Mouse (Mus musculus) c-Kit-negative CD71-positive TER-119-positive erythroid progenitor cells, embryonic 14.5 days (primary cell): ENCODE measurements around the gene Bad.
"Not testable (repeated sequence)": the region's sequence is repeated elsewhere in the genome, so short reads cannot be mapped to it uniquely, and the experiment has no call there.

ENCODE experiments used
- DNase-seq: peaks from one replicate; pipeline ENCODE4 v3.0.0-alpha.2; 2013; ENCODE audit warnings: low read depth, low spot score

Gene Bad

DNA sequence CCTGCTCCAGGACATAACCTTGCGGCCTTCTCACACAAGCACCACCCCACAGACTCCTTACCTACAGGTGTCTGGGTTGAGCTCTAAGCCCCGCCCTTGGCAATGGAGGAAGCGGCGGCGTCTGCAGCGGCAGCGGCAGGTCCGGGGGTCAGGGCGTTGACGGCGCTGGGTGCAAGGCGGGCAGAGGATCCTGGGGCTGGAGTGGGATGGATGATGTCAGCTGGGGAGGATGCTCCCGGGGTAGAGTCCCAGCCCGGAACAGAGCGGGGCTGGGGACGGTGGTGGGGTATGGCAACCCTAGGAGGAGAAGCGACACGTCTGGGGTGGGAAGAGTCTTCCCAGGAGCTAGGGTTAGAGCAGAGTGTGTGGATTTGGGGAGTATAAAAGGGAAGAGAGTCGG, 43.6 kb downstream of the Bad start:
- no peak for DNase-seq

DNA sequence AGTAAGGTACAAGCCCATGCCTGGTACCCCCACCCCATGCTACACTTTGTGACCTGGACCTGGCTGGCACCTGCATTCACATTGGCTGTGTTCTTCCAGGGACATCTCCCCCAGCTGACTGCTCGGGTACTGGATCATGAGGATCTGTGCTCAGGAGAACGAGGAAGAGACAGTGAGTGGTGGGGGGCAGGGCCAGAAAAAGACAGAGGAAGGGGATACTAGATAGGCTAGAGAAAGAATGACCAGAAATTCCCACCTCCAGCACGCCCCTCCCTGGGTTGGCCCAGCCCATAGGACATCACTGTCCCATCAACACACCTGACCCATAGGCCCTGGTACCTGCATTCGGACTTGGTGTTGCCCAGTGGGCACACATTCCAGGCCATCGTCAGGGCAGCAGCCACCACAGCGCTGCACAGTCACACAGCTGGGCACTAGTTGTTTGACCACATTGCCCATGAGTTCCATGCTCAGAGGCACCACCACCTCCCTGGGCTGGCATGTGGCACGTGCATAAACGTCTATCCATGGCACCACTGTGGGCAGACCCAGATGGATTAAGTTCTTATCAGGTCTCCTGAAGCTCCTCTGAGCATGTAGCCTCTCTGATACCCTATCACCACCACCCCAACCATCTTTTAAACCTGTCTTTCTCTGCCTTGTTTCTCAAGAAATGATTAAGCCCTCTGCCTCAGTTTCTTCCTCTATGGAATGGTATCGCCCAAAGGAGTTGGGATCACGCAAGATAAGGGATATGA, 44.5 kb downstream of the Bad start:
- DNase-seq: no peak

DNA sequence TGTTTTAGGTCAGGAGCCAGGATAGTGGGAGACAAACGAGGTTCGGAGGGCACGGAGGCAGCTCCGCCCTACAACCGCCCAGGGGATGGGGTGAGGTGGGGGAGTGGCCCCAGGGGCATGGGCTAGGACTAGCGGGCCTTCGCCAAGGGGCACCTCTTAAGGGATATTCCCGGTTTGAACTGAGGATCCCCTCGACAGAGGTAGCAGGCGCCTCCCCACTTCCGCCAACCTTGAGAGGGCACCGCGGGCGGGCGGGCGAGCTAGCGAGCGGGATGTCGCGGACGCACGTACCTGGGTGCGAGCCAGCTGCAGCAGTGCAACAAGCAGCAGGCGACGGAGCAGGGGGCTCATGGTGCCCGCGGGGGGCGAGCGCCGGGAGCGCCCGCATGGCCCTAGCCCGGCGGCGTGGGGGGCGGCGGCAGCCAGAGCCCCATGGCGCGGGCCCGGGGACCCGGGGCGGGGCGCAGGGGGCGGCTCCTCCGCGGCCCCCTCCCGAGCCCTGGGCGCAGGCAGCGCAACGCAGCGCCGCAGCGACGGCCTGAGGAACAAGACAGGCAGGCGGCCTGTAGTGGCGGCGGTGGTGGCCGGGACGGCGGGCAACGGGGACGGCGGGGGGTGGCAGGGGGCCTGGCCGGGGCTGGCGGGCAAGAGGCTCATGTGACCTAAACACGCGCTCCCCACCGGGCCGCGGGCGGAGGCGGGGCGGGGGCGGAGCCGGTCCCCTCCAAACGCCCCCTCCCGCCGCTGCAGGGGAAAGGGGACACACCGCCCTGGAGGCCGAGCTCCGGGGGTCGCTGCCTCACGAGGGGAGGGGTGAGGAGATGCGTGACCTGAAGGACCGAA, 45.6 kb downstream of the Bad start, which contains the start of gene Vegfb:
Gene Vegfb (minus strand): TSS at position 591 of the 843 bp plus-strand sequence.
- DNase-seq: no peak

DNA sequence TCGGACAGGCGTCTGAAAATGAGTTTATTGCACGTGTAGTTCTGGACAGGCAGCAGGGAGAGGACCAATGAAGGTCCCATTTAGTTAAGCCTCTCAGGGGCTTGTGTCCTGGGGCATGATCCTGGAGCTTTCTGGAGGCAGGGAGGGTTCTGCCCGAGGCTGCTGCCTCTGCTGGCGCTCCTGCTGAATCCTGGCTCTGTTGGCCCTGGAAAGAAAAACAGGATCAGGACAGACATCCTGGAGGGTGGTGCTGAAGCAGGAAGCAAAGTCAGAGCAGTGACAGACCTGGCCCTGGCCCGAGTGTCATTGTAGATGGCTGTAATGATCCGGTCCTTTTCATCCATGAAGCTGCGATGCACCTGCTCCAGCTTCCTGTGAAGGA, 46.2 kb downstream of the Bad start:
- no peak for DNase-seq

DNA sequence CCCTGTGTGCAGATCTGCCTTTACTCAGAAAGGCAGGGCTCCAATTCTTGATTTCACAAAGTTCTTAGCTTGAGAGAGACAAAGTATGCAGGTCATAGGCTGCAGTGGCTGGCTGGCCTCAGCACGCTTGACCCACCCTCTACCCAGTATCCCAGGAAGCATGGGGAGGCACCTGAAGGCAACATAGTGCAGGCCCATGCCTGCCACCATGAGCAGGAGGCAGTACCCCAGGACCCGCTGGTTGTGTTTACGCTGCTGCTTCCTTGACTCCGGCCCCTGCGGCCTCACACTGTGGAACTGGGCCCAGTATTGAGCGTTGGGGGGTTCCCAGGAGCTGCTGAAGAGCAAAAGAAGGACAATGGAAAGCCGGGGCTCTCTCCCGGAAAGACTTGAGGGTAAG, 47.6 kb downstream of the Bad start:
- no peak for DNase-seq

DNA sequence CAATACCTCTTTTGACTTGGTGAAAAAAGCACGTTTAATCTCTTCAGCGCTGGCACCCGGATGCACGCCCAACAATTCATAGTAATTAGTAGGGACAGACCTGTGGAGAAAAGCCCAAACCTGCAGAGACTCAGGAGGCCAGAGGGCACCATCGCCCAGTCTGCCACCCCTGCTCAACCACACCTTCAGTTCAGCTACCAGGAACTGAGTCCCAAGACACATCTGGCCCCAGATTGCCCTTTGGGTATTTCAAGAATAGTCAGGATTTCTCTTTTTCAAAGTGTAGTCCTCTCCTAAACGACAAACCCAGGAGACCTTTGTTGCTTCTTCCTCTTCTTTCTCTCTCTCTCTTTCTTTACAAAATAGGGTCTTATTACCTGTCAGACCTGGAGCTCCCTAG, 49.1 kb downstream of the Bad start:
- no peak for DNase-seq

DNA sequence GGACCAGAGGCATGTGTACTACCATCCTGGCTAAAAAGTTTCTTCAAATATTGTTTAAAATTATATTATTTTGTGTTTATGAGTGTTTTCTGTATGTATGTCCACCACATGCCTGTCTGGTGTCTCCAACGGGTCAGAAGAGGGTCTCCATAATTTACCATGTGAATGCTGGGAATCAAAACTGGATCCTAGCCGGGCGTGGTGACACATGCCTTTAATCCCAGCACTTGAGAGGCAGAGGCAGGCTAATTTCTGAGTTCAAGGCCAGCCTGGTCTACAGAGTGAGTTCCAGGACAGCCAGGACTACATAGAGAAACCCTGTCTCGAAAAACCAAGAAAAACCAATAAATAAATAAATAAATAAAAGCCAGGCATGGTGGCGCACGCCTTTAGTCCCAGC, 49.5 kb downstream of the Bad start:
- not testable (repeated sequence) for DNase-seq

DNA sequence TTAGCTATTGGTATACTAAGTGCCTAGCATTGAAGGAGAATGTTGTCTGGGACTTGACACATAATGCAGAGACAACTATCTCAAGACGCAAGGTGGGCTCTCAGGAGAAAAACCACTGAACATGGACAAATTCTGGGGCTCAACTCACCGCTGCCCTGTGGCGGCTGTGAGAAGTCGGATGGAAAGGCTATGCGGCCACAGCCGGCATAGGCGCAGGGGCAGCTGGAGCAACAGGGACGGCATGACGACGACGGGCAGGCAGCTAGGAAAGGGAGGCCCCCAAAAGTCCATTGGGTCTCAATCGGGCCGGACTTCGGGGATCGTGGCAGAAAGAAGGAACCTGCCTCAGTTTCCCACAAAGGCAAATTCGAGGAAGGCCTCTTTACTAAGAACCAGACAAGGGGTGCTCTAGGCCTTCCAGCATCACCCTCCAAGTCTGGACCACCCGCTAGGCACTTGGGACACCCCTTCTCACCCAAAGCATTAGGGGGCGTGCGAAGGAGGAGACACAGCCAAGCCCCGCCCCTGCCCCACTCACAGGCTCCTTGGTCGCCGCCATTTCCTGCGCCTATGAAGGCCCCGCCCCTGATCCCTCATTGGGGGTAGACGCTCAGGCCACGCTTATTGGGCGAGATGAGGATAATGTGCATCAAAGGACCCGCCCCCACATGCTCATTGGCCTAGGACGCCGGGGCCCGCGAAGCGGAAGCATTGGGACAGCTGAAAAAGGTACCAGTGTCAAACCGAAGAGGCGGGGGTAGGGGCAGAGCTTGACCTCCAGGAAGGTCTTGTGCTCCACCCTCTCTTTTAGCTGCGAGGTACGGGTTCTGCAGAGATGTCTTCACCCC, 50.6 kb downstream of the Bad start, which contains the start of gene Dnajc4:
Gene Dnajc4 (minus strand): TSS at position 562 of the 848 bp plus-strand sequence.
- peak; percentile 96 for DNase-seq

DNA sequence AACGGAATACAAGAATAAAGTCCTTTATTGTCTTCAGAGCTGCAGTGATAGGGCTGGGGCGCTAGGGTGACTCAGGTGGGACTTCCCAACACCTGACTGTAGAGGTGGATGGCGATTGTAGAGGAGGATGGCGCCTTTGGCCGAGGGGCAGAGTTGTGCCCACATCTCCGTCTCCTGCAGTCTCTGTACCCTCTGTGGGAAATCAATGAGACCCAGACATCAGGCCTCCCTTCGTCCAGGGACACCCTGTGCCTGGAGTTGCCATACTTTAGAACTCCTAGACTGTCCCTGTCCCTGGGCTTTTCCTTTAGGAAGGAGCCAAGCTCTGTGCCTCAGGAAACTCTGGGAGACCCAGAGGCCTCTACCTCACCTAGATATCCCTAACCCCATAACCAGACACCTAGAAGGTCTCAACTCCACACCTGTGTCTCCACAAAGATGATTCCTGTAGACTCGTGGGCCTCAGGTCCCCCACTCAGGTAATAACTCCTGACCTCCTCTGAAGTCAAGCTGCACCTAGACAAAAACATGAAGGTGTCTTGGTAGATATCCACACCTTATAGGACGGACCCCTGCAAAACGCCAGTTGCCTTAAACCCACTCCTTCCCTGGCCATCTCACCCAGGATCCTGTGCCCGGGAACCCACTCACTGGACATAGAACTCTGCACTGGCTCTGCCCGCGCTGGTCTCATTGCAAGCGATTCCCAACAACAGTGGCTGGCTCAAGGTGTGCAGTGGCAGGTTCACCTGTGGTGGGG, 51.5 kb downstream of the Bad start:
- no peak for DNase-seq

DNA sequence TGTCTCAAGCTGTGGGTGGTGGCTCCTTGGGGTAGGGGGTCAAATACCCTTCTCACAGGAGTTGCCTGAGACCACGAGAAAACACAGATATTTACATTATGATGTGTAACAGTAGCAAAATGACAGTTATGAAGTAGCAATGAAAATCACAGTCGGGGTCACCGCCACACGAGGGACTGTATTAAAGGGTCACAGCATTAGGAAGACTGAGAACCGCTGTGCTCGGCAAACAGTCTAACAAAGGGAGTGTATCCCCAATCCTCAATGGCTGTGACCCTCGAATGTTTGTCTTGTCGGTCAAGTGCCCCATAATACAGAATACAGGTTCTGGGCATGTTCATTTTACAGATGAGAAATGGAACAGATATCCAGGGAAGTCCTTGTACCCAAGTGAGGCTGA, 52.3 kb downstream of the Bad start:
- DNase-seq: no peak

DNA sequence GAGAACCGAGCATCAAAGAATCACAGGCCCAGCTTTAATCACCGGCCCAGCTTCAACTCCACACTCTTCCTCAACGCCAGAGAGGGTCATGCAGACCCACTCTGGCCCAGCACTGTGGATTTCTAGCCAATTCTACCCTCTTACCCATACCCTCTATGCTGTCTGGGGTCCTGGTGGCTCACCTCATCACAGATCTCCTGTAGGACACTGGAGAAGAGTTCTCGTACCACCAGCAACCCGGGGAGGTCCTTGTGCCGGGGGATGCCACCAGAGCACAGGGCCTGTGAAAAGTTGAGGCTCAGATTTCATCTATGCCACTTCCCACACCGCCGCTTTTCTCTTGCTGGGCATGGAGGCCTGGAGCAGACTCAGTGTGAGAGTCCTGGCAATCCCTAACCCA, 52.8 kb downstream of the Bad start:
- DNase-seq: no peak

DNA sequence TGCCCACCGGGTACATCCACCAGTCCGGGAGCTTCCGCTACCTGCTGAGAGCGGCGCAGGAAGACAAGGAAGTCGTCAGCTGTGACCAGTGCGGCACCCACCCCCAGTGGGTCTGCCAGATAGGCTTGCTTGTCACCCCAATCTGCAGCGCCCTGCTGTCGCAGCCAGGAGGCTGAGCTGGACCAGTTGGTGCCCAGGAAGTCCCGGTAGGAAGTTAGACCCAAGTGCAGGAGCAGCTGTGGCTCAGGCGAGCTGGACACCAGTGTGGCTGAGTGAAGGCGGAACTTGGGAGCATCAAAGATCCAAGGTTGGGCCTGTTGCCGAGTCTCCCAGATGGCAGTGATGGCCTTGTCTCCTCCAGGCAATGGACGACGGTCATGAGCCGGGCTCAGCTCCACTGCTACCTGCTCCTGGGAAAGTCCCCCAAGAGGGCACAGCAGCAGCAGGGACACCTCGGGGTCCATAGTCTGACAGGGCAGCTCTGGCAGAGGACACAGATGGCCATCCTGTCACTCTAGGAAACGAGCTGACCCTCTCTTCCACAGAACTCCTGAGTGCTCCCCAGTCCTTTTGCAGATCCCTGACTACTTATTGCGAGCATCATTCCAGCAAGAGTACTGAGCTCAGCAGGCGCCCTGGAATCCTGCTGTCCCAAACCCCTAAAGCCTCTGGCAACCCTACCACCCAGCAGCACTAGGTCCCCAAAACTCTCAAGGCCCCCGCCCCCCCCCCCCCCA, 53.8 kb downstream of the Bad start:
- DNase-seq: no peak

DNA sequence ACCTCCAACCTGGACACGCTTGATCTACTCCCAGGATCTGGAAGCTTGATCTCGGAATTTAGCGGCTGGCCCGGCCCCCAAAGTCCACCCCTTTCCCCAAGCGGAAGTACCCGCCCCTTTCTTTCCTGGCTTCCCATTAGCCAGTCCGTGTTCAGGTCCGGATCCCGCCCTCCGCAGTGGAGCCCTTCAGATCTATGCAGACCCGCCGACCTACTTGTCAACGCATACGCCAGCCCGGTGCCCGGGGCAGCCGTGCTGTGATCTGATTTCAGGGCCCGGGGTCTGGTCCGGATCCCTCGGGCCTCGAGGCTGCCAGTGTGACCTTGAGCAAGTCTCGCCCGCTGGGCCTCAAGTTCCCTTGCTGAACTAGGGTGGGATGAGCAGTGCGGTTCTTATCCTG, 54.3 kb downstream of the Bad start, which contains the start of the genes Nudt22 and Trpt1:
Gene Nudt22 (minus strand): TSS at position 112 of the 400 bp plus-strand sequence.
Gene Trpt1 (plus strand): TSS at position 126 of the 400 bp plus-strand sequence.
- DNase-seq: peak; percentile 68

DNA sequence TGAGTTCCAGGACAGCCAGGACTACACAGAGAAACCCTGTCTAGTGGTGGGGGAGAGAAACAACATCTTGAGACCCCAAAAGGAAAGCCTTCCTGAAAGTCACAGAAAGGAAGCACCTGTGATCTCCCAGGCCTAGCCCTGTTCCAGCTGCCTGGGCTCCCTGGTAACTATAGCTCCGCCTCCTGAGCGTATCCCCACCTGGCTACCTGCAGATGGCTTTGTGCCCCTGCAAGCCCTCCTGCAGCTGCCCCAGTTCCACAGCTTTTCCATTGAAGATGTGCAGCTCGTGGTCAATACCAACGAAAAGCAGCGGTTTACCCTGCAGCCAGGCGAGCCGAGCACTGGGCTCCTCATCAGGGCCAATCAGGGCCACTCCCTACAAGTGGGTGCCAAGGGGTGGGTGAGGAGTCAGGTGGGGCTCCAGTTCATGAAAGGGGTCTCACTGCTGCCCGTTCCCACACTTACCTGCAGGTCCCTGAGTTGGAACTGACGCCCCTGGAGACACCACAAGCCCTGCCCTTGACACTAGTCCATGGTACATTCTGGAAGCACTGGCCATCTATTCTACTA, 56.1 kb downstream of the Bad start:
- no peak for DNase-seq

DNA sequence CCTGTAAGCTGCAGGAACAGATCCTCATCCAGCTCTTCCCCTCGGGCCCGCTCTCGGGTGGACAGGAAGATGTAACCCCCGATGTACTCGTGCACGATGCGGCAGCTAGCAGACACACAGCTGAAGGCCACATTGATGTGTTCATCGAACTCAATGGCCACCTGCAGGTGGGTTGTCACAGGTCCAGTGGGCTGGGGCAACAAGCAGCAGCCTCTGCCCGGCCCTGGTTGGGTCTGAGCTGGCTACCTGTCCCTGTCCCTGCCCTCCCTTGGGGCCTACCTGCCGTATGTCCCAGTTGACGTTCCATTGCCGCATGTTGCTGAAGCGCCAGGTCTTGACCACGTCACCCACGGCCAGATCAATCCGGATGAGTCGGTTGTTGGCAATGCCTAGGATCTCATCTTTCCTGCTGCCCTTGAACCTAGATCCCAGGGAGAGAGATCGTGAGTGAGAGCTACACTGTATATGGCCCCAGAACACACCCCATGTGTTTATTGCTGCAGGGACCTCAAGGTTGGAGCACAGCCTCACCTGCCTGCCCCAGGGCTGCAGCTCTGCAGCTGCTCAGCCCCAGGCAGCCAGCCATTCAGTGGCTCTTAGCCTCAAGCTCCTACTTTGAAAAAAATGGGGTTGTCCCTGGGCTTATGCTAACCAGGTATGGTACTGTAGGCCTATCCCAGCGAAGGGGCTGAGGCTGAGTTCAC, 57.9 kb downstream of the Bad start:
- no peak for DNase-seq
